ENCODE assay signal across 8 mouse cellular contexts in genomic region chr6:113307481-113308121, GRCm38 (mm10). TPM values are rescaled to one million over a fixed set of nuclear protein-coding genes. Genes with fewer than 3 reads are reported as not detected.
DNase-seq lines count a peak whose midpoint lies in the region; ATAC-seq and TF ChIP-seq lines count a peak whose summit lies in the region.

No protein-coding gene starts in this region.

- peak; percentile 44; the same call in 1 of the 2 replicates for TF ChIP-seq POLR2A in bone marrow, adult 2 months (IDR thresholded peaks at IDR 0.05; ENCODE audit: borderline replicate concordance, control insufficient read depth, low read depth, low read length)

- no peak for TF ChIP-seq CTCF in bone marrow, adult 2 months (IDR thresholded peaks at IDR 0.05; ENCODE audit: control insufficient read depth, insufficient read depth, low read length)

- H3K4me2 ChIP-seq in forebrain, embryonic 13.5 days: peak overlapping the region; percentile 100

- H3K9me3 ChIP-seq in forebrain, embryonic 13.5 days (replicated peaks): no peaks in the 10 kb centered on the region

- DNase-seq in CD4-positive, CD25-positive, alpha-beta regulatory T cell, adult 2 months (ENCODE audit: low read depth, low spot score): peak; percentile 54
- peak; percentile 57 for DNase-seq in heart, postnatal 4 days
- DNase-seq in layer of hippocampus, postnatal 14 days (ENCODE audit: low spot score in 2 of 2): peak; percentile 36 to 44
- peak; percentile 32 for DNase-seq in right cerebral cortex, postnatal 25 days

- 1% methylated on average over 34 of the region's 34 CpGs for WGBS in bone marrow, adult 2 months
- under 1% methylated on average over 32 of the region's 34 CpGs for WGBS in forebrain, embryonic 13.5 days
- under 1% methylated on average over 34 of the region's 34 CpGs for WGBS in macrophage (ENCODE audit: missing documents)

- H3K27me3 ChIP-seq in forebrain, embryonic 13.5 days: no peaks in the 10 kb centered on the region

- peaks cover 26% of the 10 kb centered on the region for H3K36me3 ChIP-seq in forebrain, embryonic 13.5 days (ENCODE audit: poor library complexity, severe bottlenecking)
- peaks cover 21% of the 10 kb centered on the region for H3K36me3 ChIP-seq in macrophage (ENCODE audit: inconsistent target)

- no peaks in the 10 kb centered on the region; the same call in 1 of the 2 replicates for H3K4me1 ChIP-seq in bone marrow, adult 2 months (ENCODE audit: control insufficient read depth, insufficient read depth, low read length)
- H3K4me1 ChIP-seq in forebrain, embryonic 13.5 days: peaks cover 25% of the 10 kb centered on the region

- ATAC-seq in CD4-positive, CD25-positive, alpha-beta regulatory T cell, adult 4 months: no peak
- ATAC-seq in forebrain, embryonic 13.5 days: no peak

- H3K9ac ChIP-seq in forebrain, embryonic 13.5 days: peak overlapping the region; percentile 96

- peaks cover 49% of the 10 kb centered on the region for H3K79me2 ChIP-seq in macrophage (ENCODE audit: inconsistent target)

- H3K4me3 ChIP-seq in bone marrow, adult 2 months (replicated peaks; ENCODE audit: control insufficient read depth, low read depth, low read length): peak overlapping the region; percentile 80
- peak overlapping the region; percentile 97 for H3K4me3 ChIP-seq in forebrain, embryonic 13.5 days
- H3K4me3 ChIP-seq in macrophage (ENCODE audit: inconsistent target): peak overlapping the region; percentile 70

- H3K27ac ChIP-seq in bone marrow, adult 2 months (ENCODE audit: control insufficient read depth, insufficient read depth, low read depth, low read length, poor library complexity): peak overlapping the region; percentile 99
- peak overlapping the region; percentile 98 for H3K27ac ChIP-seq in forebrain, embryonic 13.5 days
- H3K27ac ChIP-seq in macrophage: peak overlapping the region; percentile 97

RNA-seq across cellular contexts. Expression of gene Brpf1, which starts 0.7 kb away (rescaled TPM):
- polyA plus RNA-seq in CD4-positive, CD25-positive, alpha-beta regulatory T cell, adult 4 months (2017; shearing (Covaris generic)): 10 to 100 TPM; 11.7 to 12.0 TPM
- polyA plus RNA-seq in bone marrow, adult 2 months (2011; ENCODE audit: insufficient read depth, insufficient read length, low replicate concordance, missing spikeins): 27.5 and 38.2 TPM in 2 replicates
- 20.0 and 21.5 TPM in 2 replicates for polyA plus RNA-seq in forebrain, embryonic 13.5 days (2015; fragmentation: Nextera tagmentation; extraction: Ambion mirVana)
- 10 to 100 TPM; 21.8 to 23.8 TPM for total RNA-seq in heart, postnatal 4 days (2021)
- 10 to 100 TPM; 26.4 to 28.9 TPM for total RNA-seq in layer of hippocampus, postnatal 14 days (2021)
- total RNA-seq in macrophage (2018; cell fraction: chromatin; rRNA removed): 100 to 1,000 TPM in 25 of 26 experiments, 10 to 100 TPM in 1; 91.5 to 212 (median 144) TPM
- total RNA-seq in macrophage (2018; cell fraction: cytosol; rRNA removed): 10 to 100 TPM; 20.1 to 41.2 (median 30.0) TPM
- 100 to 1,000 TPM in 15 of 26 experiments, 10 to 100 TPM in 11; 73.9 to 156 (median 103) TPM for total RNA-seq in macrophage (2018; cell fraction: nucleus; rRNA removed)
- polyA plus RNA-seq in macrophage (2018): 24.0 to 33.8 TPM (median 28.7 TPM) in 3 replicates

RNA-seq across cellular contexts. Expression of gene Ogg1, which starts 19.2 kb away (rescaled TPM):
- 10 to 100 TPM; 15.9 to 26.2 TPM for polyA plus RNA-seq in CD4-positive, CD25-positive, alpha-beta regulatory T cell, adult 4 months (2017; shearing (Covaris generic))
- polyA plus RNA-seq in bone marrow, adult 2 months (2011; ENCODE audit: insufficient read depth, insufficient read length, low replicate concordance, missing spikeins): 1.5 and 4.4 TPM in 2 replicates
- polyA plus RNA-seq in forebrain, embryonic 13.5 days (2015; fragmentation: Nextera tagmentation; extraction: Ambion mirVana): 11.4 and 13.3 TPM in 2 replicates
- total RNA-seq in heart, postnatal 4 days (2021): 1 to 10 TPM; 5.2 to 6.2 TPM
- 1 to 10 TPM; 7.0 to 7.2 TPM for total RNA-seq in layer of hippocampus, postnatal 14 days (2021)
- total RNA-seq in macrophage (2018; cell fraction: chromatin; rRNA removed): 10 to 100 TPM in 11 of 26 experiments, 1 to 10 TPM in 15; 1.3 to 17.8 (median 7.8) TPM
- total RNA-seq in macrophage (2018; cell fraction: cytosol; rRNA removed): 10 to 100 TPM in 5 of 26 experiments, 1 to 10 TPM in 21; 4.6 to 13.7 (median 8.1) TPM
- 10 to 100 TPM in 9 of 26 experiments, 1 to 10 TPM in 16, under 1 TPM in 1; 0.99 to 21.8 (median 8.4) TPM for total RNA-seq in macrophage (2018; cell fraction: nucleus; rRNA removed)
- polyA plus RNA-seq in macrophage (2018): 5.2 to 11.7 TPM (median 7.6 TPM) in 3 replicates

RNA-seq across cellular contexts. Expression of gene Cpne9, which starts 25.5 kb away (rescaled TPM):
- polyA plus RNA-seq in CD4-positive, CD25-positive, alpha-beta regulatory T cell, adult 4 months (2017; shearing (Covaris generic)): under 1 TPM; 0.23 to 0.28 TPM
- 1.1 TPM in 1 of 2 replicates, not detected in the other for polyA plus RNA-seq in bone marrow, adult 2 months (2011; ENCODE audit: insufficient read depth, insufficient read length, low replicate concordance, missing spikeins)
- 0.39 and 0.68 TPM in 2 replicates for polyA plus RNA-seq in forebrain, embryonic 13.5 days (2015; fragmentation: Nextera tagmentation; extraction: Ambion mirVana)
- total RNA-seq in heart, postnatal 4 days (2021): not detected
- 10 to 100 TPM; 14.3 to 21.8 TPM for total RNA-seq in layer of hippocampus, postnatal 14 days (2021)
- total RNA-seq in macrophage (2018; cell fraction: chromatin; rRNA removed): 1 to 10 TPM in 17 of 26 experiments, under 1 TPM in 9; 0.48 to 8.1 (median 1.6) TPM
- under 1 TPM in 7 of 26 experiments, not detected in 19; 0.07 to 0.22 (median 0.09) TPM for total RNA-seq in macrophage (2018; cell fraction: cytosol; rRNA removed)
- 10 to 100 TPM in 1 of 26 experiments, 1 to 10 TPM in 13, under 1 TPM in 10, not detected in 2; 0.15 to 12.3 (median 1.1) TPM for total RNA-seq in macrophage (2018; cell fraction: nucleus; rRNA removed)
- polyA plus RNA-seq in macrophage (2018): not detected in 3 replicates

RNA-seq across cellular contexts. Expression of gene Camk1, which starts 36.2 kb away (rescaled TPM):
- 1 to 10 TPM; 2.2 to 2.9 TPM for polyA plus RNA-seq in CD4-positive, CD25-positive, alpha-beta regulatory T cell, adult 4 months (2017; shearing (Covaris generic))
- polyA plus RNA-seq in bone marrow, adult 2 months (2011; ENCODE audit: insufficient read depth, insufficient read length, low replicate concordance, missing spikeins): 16.0 and 28.6 TPM in 2 replicates
- 56.1 and 62.7 TPM in 2 replicates for polyA plus RNA-seq in forebrain, embryonic 13.5 days (2015; fragmentation: Nextera tagmentation; extraction: Ambion mirVana)
- total RNA-seq in heart, postnatal 4 days (2021): 10 to 100 TPM; 73.5 to 73.7 TPM
- total RNA-seq in layer of hippocampus, postnatal 14 days (2021): 10 to 100 TPM; 49.3 to 50.2 TPM
- 100 to 1,000 TPM in 14 of 26 experiments, 10 to 100 TPM in 12; 24.4 to 393 (median 134) TPM for total RNA-seq in macrophage (2018; cell fraction: chromatin; rRNA removed)
- total RNA-seq in macrophage (2018; cell fraction: cytosol; rRNA removed): 100 to 1,000 TPM; 131 to 215 (median 167) TPM
- total RNA-seq in macrophage (2018; cell fraction: nucleus; rRNA removed): 100 to 1,000 TPM in 12 of 26 experiments, 10 to 100 TPM in 14; 26.9 to 294 (median 90.3) TPM
- 148 to 193 TPM (median 166 TPM) in 3 replicates for polyA plus RNA-seq in macrophage (2018)
